Mouse (Mus musculus) liver, adult 2 months (tissue): ENCODE measurements around the gene 2410137M14Rik.

Experiments
- CTCF ChIP-seq: fragments of 200-500 bp; IDR thresholded peaks from 2 replicates; pipeline ENCODE4 v1.5.1; 2011; ENCODE audit warnings: low read depth, low read length, control low read depth
- POLR2A ChIP-seq: fragments of 200-500 bp; IDR thresholded peaks from 2 replicates; pipeline ENCODE4 v1.6.1; 2011; ENCODE audit warnings: low read length, control low read depth; ENCODE audit not compliant: insufficient read depth; ENCODE audit errors: extremely low read depth

GRCm38 (mm10) chr17:36995448-36995847 lies 14.4 kb upstream of the 2410137M14Rik start:
- TF ChIP-seq CTCF (no peak), POLR2A (no peak)
